Comparison of ENCODE assay signal across 13 mouse cellular contexts in the genomic region with DNA sequence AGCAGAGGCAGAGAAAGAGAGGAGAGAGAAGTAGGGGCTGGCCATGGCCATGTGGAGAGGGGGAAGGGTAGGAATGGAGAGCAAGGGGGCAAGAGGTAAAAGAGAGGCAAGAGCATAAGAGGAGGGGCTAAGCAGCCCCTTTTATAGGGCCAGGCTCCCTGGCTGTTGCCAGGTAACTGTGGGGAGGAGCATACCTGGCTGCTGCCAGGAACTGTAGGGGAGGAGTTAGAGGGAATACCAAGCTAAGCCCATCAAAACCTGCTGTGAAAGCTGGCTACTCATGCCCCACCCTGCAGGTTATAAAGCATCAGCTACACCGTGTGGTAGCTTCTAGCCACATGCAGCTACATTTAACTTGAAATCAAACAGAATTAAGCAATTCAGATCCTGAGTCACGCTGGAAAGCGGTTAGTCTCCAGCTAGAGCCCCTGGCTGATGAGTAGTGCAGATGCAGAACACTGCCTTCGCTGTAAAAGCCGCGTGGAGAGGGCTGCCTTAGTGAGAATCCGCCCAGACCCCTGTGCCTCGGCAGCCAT. TPM values are rescaled to one million over a fixed set of nuclear protein-coding genes. Genes with fewer than 3 reads are reported as not detected.
DNase-seq lines count a peak whose midpoint lies in the region; ATAC-seq and TF ChIP-seq lines count a peak whose summit lies in the region.
"Had no signal": no experiment of that assay in that cellular context is flagged by ENCODE, and none has a peak within 500 bp of the region (broad histone marks: within the 10 kb centered on the region; RNA-seq: fewer than 3 reads in every experiment).

No protein-coding gene starts in this region.

- H3K4me3 ChIP-seq in hindbrain, postnatal 0 days (ENCODE audit: low read length), result no peak overlapping the region
- no peak overlapping the region for H3K4me3 ChIP-seq in hindbrain, embryonic 11.5 days (ENCODE audit: low read depth, low read length)
- peak overlapping the region; percentile 40 for H3K4me3 ChIP-seq in ES-Bruce4 (ENCODE audit: low read depth, low read length)
- no peak overlapping the region for H3K4me3 ChIP-seq in limb, embryonic 14.5 days (replicated peaks; ENCODE audit: low read length)
- H3K4me3 ChIP-seq: heart, embryonic 12.5 days; myocyte had no signal

- WGBS in hindbrain, postnatal 0 days, result 48% methylated on average over 8 of the region's 8 CpGs
- WGBS in hindbrain, embryonic 11.5 days, result 44% methylated on average over 8 of the region's 8 CpGs
- 15% methylated on average over 8 of the region's 8 CpGs for WGBS in limb, embryonic 14.5 days

- TF ChIP-seq EP300 in ES-Bruce4 (IDR thresholded peaks at IDR 0.05; ENCODE audit: insufficient read depth, low read depth, low read length), result no peak

- no peak for TF ChIP-seq CTCF in hindbrain, postnatal 0 days (IDR thresholded peaks at IDR 0.05; ENCODE audit: low read depth)
- TF ChIP-seq CTCF in ES-Bruce4 (IDR thresholded peaks at IDR 0.05; ENCODE audit: low read depth, low read length), result no peak

- H3K4me2 ChIP-seq in hindbrain, postnatal 0 days (ENCODE audit: low read depth, low read length), result no peak overlapping the region
- H3K4me2 ChIP-seq in hindbrain, embryonic 11.5 days (replicated peaks; ENCODE audit: low read depth, low read length), result no peak overlapping the region
- H3K4me2 ChIP-seq in limb, embryonic 14.5 days (replicated peaks; ENCODE audit: low read depth, low read length, severe bottlenecking), result peak overlapping the region; percentile 38
- H3K4me2 ChIP-seq: heart, embryonic 12.5 days had no signal

- no peaks in the 10 kb centered on the region for H3K36me3 ChIP-seq in hindbrain, postnatal 0 days (ENCODE audit: insufficient read depth, low read length)
- no peaks in the 10 kb centered on the region for H3K36me3 ChIP-seq in hindbrain, embryonic 11.5 days (ENCODE audit: control insufficient read depth, insufficient read depth, low read length)
- H3K36me3 ChIP-seq in ES-Bruce4 (ENCODE audit: control insufficient read depth, insufficient read depth, low read length, poor library complexity, severe bottlenecking), result no peaks in the 10 kb centered on the region
- H3K36me3 ChIP-seq in limb, embryonic 14.5 days (ENCODE audit: control insufficient read depth, insufficient read depth, low read length), result no peaks in the 10 kb centered on the region; the same call in 1 of the 2 replicates

- peak; percentile 43; the same call in 1 of the 2 replicates for ATAC-seq in hindbrain, postnatal 0 days
- no peak for ATAC-seq in hindbrain, embryonic 11.5 days (ENCODE audit: low FRiP score)
- peak; percentile 66 for ATAC-seq in common myeloid progenitor, adult 5-6 weeks (replicated peaks; ENCODE audit: low read depth, poor library complexity, severe bottlenecking)
- ATAC-seq in limb, embryonic 14.5 days (ENCODE audit: low FRiP score, low read depth), result peak; percentile 86

- H3K27ac ChIP-seq in hindbrain, postnatal 0 days, result no peak overlapping the region
- H3K27ac ChIP-seq in hindbrain, embryonic 11.5 days (ENCODE audit: low read depth, low read length), result no peak overlapping the region
- peak overlapping the region; percentile 85 for H3K27ac ChIP-seq in ES-Bruce4 (ENCODE audit: insufficient read depth, low read length)
- H3K27ac ChIP-seq in limb, embryonic 14.5 days (replicated peaks; ENCODE audit: low read depth, low read length), result peak overlapping the region; percentile 63
- H3K27ac ChIP-seq: kidney, postnatal 0 days had no signal

- no peak for TF ChIP-seq POLR2A in ES-Bruce4 (IDR thresholded peaks at IDR 0.05; ENCODE audit: insufficient read depth, low read length)
- no peak for TF ChIP-seq POLR2A in limb, embryonic 14.5 days (IDR thresholded peaks at IDR 0.05; ENCODE audit: borderline replicate concordance, extremely low read depth, insufficient read depth, insufficient read length)

- H3K9me3 ChIP-seq in hindbrain, postnatal 0 days (ENCODE audit: low read length), result no peaks in the 10 kb centered on the region
- H3K9me3 ChIP-seq in hindbrain, embryonic 11.5 days (ENCODE audit: control insufficient read depth, low read length), result no peaks in the 10 kb centered on the region
- no peaks in the 10 kb centered on the region for H3K9me3 ChIP-seq in ES-Bruce4 (replicated peaks; ENCODE audit: control insufficient read depth, insufficient read depth, low read length, poor library complexity, severe bottlenecking)
- H3K9me3 ChIP-seq in limb, embryonic 14.5 days (ENCODE audit: control insufficient read depth, low read length), result no peaks in the 10 kb centered on the region
- H3K9me3 ChIP-seq: heart, embryonic 12.5 days had no signal

- no peaks in the 10 kb centered on the region for H3K27me3 ChIP-seq in hindbrain, postnatal 0 days (ENCODE audit: insufficient read depth, low read length)
- no peaks in the 10 kb centered on the region for H3K27me3 ChIP-seq in hindbrain, embryonic 11.5 days (ENCODE audit: control insufficient read depth, insufficient read depth, low read length)
- H3K27me3 ChIP-seq in ES-Bruce4 (ENCODE audit: control insufficient read depth, insufficient read depth, low read length, poor library complexity, severe bottlenecking), result no peaks in the 10 kb centered on the region
- no peaks in the 10 kb centered on the region for H3K27me3 ChIP-seq in limb, embryonic 14.5 days (ENCODE audit: control insufficient read depth, insufficient read depth, low read length)
- H3K27me3 ChIP-seq: heart, embryonic 12.5 days had no signal

- H3K9ac ChIP-seq in hindbrain, postnatal 0 days (replicated peaks; ENCODE audit: low read length), result no peak overlapping the region
- H3K9ac ChIP-seq in hindbrain, embryonic 11.5 days (ENCODE audit: low read depth, low read length), result no peak overlapping the region
- peak overlapping the region; percentile 40 for H3K9ac ChIP-seq in ES-Bruce4 (ENCODE audit: low read depth, poor library complexity, severe bottlenecking)
- H3K9ac ChIP-seq in limb, embryonic 14.5 days (ENCODE audit: low read depth, low read length, severe bottlenecking), result 0 out of 2 replicates have a peak overlapping the region, but pooled peaks have one; percentile 7
- H3K9ac ChIP-seq: heart, embryonic 12.5 days had no signal

- DNase-seq in hindbrain, postnatal 0 days (ENCODE audit: low spot score), result no peak
- no peak for DNase-seq in hindbrain, embryonic 11.5 days (ENCODE audit: low spot score)
- DNase-seq in limb, embryonic 14.5 days (ENCODE audit: low spot score), result peak; percentile 10
- no peak for DNase-seq in cerebellum, adult 9-11 months
- no peak for DNase-seq in cerebellum, adult 11-12 months
- no peak for DNase-seq in testis, postnatal 14 days (ENCODE audit: low spot score)
- DNase-seq: right cerebral cortex, postnatal 25 days; thymus, postnatal 14 days had no signal

- H3K4me1 ChIP-seq in hindbrain, postnatal 0 days (ENCODE audit: insufficient read depth, low read length), result no peaks in the 10 kb centered on the region
- H3K4me1 ChIP-seq in hindbrain, embryonic 11.5 days (replicated peaks; ENCODE audit: control insufficient read depth, insufficient read depth, low read length), result no peaks in the 10 kb centered on the region
- peaks cover 4% of the 10 kb centered on the region for H3K4me1 ChIP-seq in ES-Bruce4 (ENCODE audit: control insufficient read depth, insufficient read depth, low read length)
- peaks cover 20% of the 10 kb centered on the region for H3K4me1 ChIP-seq in limb, embryonic 14.5 days (ENCODE audit: control insufficient read depth, insufficient read depth, low read length)

RNA-seq across cellular contexts. Expression of a gene that starts 5.8 kb away (rescaled TPM):
- total RNA-seq in hindbrain, postnatal 0 days (2014; rRNA removed), result 31.7 and 34.4 TPM in 2 replicates
- 19.3 and 19.7 TPM in 2 replicates for polyA plus RNA-seq in hindbrain, postnatal 0 days (2015; fragmentation: Nextera tagmentation; extraction: Ambion mirVana)
- 23.3 and 23.6 TPM in 2 replicates for polyA plus RNA-seq in hindbrain, embryonic 11.5 days (2014; fragmentation: Nextera tagmentation; extraction: Ambion mirVana)
- polyA plus RNA-seq in ES-Bruce4 (2011; ENCODE audit: insufficient read depth, insufficient read length, low read depth, missing spikeins), result 32.8 and 35.0 TPM in 2 replicates
- 43.5 and 50.6 TPM in 2 replicates for total RNA-seq in common myeloid progenitor, adult 5-6 weeks (2017)
- polyA plus RNA-seq in limb, embryonic 14.5 days (2012; rRNA removed), result 36.9 and 38.0 TPM in 2 replicates
- 24.9 and 26.3 TPM in 2 replicates for polyA plus RNA-seq in limb, embryonic 14.5 days (2014; fragmentation: Nextera tagmentation; extraction: Ambion mirVana)

Comparison
In these comparisons a context has a peak if more than half of its experiments do, and no peak if none do; other contexts are left out.
1. H3K27ac ChIP-seq: peak in ES-Bruce4 (single experiment) and limb, embryonic 14.5 days (single experiment); none in hindbrain, postnatal 0 days (single experiment) and hindbrain, embryonic 11.5 days (single experiment).
2. H3K9ac ChIP-seq: peak in ES-Bruce4 (single experiment) and limb, embryonic 14.5 days (single experiment); none in hindbrain, postnatal 0 days (single experiment) and hindbrain, embryonic 11.5 days (single experiment).